Mouse (Mus musculus) mouse trophoblast stem cell (cell line): ENCODE data around the gene Ngfr.

Source experiments
- in situ Hi-C, 2 experiments: fragments of 300-500 bp; cut with MseI, MboI; formaldehyde crosslinking; loops; 2 replicates in 1 of 2; 3 replicates in 1 of 2; pipeline ENCODE4 v1.15.1; 2025

Ngfr gene

DNA sequence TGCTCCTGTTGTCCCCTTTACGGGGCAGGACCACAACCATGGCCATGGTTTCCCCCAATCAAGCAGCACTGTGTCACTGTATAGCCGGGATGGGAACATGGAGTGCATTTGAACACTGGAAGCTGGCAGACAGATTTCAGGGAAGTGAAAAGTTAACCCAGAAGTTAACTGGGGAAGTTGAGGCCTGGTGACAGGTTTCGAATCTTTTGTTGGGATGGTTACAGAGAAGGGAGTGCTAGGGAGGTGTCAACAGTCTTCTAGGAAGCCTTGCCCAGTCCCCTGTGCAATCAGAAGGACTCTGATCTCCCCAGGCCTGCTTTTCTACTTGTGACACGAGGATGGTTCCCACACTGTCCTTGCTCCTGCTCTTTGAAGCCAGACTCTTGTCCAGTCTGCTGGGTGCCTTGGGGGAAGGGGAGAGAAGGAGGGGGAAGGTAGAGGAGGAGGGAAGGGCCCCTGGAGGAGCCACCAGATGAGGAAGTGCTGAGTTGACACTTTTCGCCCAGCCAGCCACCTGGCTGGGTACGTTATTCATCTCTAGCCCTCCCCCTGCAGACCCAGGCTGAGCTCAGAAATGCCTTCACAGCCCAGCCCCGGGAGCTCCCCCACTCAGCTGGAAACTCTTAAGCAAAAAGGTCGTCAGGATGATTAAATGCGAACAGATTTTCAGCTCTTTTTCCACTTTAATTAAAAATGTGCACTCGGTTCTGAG is 8.1 kb upstream of the Ngfr start:
- in situ Hi-C loops = no loop called here

DNA sequence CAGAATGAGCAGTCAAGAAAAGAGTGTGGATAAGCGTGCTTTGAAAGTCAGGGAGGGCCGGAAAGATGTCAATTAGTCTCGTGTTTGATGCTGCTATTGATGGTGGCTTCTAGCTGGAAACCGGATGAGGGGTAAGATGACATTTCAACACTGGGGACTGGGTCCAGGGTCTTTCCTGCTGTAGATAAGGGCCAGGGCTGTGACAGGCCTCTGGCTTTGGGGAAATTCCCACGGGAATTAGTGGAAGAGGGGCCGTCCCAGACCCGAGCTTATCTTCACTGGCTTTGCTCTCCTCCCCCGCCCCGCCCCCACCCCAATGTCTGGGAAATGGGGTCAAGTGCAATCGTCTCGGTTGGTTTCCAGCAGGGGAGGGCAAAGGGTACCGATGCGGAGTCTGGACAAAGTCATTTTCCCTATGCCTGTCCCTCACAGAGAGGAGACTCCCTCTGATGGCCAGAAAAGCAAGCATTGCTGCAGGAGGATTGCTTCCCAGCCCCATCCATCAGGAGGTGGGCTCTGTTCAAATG is 7.2 kb upstream of the Ngfr start:
- in situ Hi-C loops = no loop called here

DNA sequence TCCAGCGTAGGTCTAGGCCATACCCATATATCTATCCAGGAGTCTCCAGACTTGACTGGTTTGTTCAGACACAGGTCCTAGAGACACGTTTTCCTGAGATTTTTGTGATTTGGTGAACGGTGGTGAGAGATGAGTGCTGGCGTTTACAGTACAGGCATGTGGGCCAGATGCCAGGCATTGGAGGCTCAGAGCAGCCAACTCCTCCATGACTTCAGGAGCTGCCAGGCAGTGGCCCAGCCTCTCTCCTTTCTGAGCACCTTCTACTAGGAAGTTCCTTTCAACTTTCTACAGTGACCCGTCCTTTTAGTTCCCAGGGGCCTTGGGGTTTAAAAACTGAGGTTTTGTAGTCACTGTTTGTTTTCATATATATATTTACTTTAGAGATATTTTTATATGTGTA is 6.0 kb upstream of the Ngfr start:
- in situ Hi-C loops = no loop called here

DNA sequence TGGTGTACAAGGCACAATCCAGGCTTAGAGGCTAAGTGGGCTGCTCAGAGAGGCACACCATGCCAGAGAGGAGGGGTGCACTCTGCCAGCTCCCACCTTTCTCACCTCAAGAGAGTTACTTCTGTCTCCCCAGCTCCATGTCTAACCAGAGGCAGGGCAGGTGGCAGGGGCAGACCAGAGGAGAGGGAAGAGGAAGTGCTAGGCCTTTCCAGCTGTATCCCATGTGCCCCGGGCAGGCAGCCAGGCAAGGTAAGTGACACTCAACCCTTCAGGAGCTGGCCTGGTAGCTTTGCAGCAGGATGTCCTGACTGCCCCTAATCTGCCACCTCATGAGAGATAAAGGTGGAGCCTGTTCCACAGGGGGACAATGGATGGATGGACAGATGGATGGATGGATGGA is 5.2 kb upstream of the Ngfr start:
- in situ Hi-C loops = no loop called here

DNA sequence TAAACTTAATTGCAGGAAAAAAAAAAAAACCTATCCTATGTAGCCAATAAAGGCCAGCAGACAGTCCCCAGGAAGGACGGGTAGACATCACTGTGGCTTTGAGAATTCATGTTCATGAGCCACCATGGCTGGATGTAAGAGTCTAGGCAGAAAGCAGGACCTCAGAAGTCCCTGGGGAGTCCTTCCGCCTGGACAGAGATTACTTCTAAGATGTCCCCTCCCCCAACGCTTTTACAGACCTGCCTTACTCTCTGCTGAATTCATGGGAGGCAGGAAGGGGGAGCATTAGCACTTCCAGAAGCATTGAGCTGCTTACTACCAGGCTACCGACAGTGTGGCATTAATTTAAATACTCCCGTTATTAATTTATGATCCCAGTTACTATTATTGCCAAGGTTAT is 1.7 kb upstream of the Ngfr start:
- in situ Hi-C loops = loop anchor here in 1 of 2 experiments (5.0 kb wide), 1 partner anchor 57 kb away; no protein-coding TSS in a partner anchor

DNA sequence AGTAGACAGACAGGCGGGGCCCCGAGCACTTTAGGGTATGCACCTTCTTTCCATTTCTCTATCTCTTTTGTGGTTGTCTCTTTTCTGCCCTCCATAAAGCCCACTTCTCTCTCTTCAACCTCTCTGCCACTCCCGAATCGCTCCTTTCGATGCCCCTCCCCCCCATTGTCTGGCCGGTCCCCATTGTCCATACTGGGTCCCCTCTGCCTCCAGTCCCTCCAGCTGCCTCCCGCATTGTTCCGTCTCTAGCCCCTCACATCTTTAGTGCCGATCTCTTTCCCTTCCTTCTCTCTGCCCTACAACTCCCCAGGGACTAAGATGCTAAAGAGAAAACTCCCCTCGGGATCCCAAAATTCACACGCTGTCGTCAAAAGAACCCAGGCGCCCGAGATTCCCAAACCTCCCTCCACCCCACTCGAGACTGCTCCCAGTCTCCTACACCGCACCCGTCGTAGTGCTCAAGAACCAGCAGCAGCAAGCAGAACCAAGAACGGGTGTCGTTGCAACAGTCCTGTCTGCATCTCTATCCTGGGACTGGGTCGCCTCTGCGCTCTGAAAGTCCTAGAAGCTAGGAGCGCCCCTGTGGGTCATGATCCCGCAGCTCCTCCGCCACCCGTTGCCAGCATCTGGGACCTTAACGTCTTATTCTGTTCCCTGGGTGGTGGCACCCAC is 648 bp downstream of the Ngfr start:
- in situ Hi-C loops = loop anchor here in 1 of 2 experiments (5.0 kb wide), 1 partner anchor 55 kb away; no protein-coding TSS in a partner anchor

DNA sequence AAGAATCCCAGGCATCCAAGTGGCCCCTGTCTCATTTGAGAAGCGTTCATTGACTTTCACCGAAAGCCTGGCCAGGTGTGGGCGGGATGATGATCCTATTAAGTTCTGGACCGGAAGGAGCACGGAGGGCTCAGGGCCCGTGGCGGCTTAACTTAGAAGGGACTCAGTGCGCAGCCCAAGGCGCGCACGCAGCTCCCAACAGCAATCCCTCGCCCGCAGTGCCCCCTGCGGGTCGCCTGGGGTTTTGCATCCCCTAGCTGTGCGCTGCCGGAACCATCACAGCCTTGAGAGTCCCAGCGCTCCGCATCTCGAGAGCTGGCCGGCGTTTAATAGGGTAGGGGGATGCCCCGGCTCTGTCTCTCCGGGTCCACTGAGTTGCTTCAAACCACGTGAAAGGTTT is 1.4 kb downstream of the Ngfr start:
- in situ Hi-C loops = loop anchor here in 1 of 2 experiments (5.0 kb wide), 1 partner anchor 54 kb away; no protein-coding TSS in a partner anchor

DNA sequence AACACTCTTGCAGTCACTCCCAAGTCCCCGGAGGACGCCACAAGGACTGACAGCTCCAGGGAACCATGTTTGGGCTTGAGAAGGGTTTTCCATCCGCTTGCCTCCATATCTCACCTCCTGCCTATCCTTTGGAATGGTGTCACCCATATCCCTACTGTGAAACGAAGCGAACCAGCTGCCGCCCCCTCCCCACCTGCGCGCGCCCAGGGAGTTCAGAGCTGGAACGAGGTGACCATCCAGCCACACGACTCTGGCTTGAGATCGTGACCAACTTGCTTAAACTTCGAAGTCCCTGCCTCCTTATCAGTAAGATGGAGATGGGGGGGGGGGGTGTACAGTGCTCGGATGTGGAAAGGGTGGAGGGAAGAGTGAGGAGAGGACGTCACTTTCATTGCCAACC is 1.9 kb downstream of the Ngfr start:
- in situ Hi-C loops = loop anchor here in 1 of 2 experiments (5.0 kb wide), 1 partner anchor 53 kb away; no protein-coding TSS in a partner anchor

DNA sequence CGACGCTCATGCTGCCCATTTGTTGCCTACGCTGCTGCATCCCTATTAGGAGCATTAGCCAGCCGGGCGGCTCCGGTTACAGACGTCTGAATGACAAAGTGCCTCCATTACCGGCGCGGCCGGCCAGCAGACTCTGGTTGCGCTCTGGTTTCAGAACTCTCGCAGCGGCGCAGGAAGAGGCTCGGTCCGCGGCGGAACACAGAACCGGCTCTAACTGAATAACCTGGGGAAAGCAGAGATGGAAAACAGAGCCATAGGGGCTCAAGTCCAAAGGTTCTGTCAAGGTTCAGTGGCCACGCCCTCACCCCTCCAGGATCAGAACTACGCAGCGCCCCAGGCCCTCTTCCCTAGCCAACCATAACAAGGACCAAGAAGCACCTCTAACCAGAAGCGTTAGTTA is 2.3 kb downstream of the Ngfr start:
- in situ Hi-C loops = loop anchor here in 1 of 2 experiments (5.0 kb wide), 1 partner anchor 53 kb away; no protein-coding TSS in a partner anchor

DNA sequence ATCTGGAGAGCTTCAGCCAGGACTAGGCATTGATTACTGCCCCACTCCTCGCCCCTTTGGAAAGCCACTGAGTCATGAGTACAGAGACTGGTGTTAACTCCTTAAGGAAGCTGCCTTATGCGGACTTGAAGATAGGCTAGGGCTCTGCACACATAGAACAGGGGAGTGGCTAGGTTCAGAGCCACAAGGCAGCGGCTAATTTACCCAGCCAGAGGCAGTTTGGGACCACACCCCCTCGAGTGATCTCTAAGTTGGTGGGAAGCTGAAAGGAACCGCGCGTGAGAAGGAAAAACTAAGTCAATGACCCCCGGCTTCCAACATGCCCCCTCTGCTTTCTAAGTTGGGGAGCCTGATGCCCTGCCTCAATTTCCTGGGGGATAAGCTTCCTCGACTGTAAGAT is 2.9 kb downstream of the Ngfr start:
- in situ Hi-C loops = loop anchor here (5.0 kb wide), 1 partner anchor 52 kb away; no protein-coding TSS in a partner anchor

DNA sequence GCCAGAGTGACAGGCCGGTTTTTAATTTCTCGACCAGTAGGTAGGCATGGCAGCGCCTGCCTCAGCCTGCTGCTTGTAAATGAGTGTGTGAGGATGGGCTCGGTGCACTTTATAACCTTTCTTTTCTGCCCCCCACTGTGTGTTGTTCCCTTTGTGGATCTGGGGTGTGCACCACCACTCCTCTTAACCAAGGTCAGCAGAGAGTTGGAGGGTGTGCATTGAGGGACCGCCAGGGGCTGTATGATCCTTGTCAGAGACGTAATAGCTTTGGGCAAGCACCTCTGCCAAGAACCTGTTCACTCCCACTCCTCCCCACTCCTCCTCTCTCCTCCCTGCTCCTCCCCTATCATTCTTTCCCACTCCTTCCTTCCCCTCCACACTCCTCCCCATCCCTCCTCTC is 4.1 kb downstream of the Ngfr start:
- in situ Hi-C loops = loop anchor here in 1 of 2 experiments (5.0 kb wide), 1 partner anchor 51 kb away; no protein-coding TSS in a partner anchor

DNA sequence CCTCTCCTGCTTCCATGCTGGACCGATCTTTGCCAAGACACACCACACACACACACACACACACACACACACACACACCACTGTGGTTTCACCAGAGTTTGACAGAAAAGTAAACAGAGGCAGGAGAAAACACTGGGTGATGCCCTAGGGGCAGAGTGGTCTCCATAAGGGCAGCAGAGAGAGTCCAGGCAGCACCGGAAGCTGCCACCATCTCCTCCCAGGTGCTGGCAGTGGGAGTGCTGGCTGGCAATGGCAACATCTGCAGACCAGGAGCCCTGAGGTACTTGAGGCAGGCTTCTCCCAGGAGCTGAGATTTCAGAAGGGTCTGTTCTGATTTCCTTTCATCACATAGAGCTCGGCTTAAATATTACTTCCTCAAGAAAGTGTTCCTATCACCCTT is 5.3 kb downstream of the Ngfr start:
- in situ Hi-C loops = loop anchor here in 1 of 2 experiments (5.0 kb wide), 1 partner anchor 50 kb away; no protein-coding TSS in a partner anchor

DNA sequence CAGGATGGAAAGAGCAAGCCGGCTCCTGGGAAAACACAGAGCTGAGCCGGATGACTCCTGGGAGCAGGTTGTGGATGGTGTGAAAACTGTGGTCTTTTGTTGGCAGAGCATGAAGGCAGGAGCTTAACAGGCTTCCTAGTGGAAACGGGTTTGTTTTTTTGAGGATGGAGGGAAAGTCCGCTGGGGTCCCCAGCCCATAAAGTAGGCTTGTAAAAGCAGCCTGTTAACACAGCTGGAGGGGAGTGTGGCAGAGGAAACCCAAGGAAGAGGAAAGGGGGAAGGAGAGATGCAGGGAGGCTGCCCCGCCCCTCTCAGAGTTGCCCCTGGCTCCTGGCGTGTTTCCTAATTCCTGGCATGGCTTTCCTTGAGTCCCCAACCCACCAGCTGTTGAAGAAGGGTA is 8.1 kb downstream of the Ngfr start:
- in situ Hi-C loops = no loop called here

DNA sequence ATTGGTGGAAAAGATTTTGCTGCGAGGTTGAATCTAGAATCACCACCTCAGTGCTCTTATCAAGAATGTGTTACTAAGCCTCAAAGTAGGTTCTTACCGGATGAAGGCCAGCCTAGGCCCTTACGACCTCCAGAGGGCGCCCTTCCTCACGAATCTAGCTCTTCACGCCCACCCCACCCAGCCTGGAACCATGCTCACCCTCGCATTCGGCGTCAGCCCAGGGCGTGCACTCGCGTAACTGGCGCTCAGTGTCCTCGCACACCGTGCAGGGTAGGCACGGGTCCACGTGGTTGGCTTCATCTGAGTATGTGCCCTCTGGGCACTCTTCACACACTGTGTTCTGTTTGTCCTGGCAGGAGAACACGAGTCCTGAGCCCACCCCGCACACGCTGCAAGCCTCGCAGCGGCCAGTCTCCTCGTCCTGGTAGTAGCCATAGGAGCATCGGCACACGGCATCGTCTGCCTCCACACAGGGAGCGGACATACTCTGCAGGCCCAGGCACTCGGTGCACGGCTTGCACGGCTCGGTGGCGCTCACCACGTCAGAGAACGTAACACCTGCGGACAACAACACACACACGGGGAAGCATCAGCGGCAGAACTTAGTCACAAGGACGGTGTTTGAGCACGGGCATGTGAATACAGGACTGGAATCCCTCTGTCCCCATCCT is 9.6 kb downstream of the Ngfr start:
- in situ Hi-C loops = no loop called here

DNA sequence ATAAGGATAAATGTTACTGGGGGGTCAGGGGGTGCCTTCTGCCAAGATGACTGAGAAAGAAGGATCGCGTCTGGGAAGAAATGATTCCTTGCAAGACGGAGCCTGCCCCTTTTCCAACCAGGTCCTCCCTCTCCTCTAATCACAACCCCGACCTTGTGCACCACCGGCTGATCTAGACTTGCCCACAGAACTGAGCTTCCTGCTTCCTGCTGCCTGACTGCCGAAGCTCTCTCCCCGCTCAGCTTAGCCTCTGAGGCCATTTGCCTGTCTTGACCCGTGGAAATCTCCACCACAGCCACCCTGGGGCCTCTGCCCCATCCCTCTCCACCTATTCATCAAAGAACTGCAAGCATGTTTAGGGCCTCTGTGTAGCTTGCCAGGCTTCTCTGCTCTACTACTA is 11.2 kb downstream of the Ngfr start:
- in situ Hi-C loops = no loop called here

DNA sequence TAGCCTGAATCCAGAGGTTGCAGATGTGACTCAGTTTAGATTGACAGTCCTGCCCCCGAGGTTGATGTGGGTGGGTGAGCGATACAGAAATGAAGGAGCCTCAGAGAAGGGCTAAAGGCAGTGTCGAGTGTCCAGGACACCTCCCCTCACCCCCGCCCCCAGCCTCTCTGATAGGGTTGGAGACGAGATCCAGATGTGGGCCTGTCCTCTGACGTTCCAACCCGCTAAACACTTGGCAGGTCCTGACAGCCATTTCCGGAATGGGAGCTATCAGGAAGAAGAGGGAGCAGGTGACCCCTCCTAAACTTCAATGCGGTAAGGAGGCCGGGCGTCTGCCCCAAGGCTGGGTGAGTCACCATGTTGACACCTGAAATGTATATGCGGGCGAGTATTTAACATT is 11.7 kb downstream of the Ngfr start:
- in situ Hi-C loops = no loop called here

DNA sequence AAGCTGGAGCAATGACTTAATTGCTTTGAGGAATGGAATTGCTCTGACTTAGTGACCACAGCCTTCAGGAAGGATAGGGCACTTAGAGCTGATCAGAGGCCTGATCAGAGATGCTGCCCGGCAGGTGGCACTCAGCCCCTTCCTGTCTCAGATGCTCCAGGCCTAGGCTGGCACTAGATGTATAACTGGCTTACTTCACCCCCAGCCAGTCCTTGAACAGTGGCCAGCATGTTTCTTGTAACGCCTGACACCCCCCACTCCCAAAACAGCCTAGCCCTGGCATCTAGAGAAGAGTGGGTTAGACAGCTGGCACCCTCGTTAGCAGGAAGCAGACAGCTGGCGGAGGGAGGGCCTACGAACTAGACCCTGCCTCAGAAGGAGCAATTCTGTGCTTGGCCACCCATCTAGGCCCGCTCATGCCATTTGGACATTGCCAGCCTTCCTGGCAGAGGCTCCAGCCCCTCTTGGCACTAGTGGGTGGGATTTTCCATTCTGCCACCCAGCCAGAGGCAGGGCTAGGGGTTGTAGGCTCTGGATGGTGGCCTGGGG is 12.7 kb downstream of the Ngfr start:
- in situ Hi-C loops = no loop called here

DNA sequence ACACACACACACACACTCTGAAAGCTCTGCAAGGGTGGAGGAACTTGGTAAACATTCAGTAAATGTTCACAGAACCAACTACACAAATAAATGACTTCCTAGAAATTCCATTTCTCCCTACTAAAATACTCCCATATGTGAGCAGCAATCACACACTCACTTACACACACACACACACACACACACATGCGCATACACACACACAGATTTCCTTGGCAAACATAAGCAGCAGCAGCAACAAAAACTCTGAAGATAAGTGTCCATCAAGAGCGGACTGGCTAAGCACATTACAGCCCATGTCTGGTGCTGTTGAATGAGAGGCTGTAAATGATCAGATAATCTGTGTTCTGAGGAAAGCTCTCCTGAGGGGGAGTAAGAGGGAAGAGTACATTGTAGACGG is 15.3 kb downstream of the Ngfr start:
- in situ Hi-C loops = no loop called here

DNA sequence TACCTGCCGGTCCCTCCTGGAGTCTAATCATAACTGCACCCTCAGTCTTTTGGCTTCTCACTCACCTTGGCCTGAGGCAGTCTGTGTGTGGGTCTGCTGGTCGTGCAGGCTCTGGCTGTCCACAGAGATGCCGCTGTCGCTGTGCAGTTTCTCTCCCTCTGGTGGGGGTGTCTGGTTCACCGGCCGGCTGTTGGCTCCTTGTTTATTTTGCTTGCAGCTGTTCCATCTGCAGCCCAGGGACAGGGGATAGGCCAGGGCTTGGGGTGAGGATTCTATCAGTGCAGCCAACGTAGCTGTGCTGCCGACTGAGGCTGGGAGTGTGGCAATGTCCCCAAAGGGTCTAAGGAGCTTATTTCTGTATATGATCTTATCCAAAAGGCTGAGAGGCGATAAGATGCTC is 15.8 kb downstream of the Ngfr start:
- in situ Hi-C loops = no loop called here

DNA sequence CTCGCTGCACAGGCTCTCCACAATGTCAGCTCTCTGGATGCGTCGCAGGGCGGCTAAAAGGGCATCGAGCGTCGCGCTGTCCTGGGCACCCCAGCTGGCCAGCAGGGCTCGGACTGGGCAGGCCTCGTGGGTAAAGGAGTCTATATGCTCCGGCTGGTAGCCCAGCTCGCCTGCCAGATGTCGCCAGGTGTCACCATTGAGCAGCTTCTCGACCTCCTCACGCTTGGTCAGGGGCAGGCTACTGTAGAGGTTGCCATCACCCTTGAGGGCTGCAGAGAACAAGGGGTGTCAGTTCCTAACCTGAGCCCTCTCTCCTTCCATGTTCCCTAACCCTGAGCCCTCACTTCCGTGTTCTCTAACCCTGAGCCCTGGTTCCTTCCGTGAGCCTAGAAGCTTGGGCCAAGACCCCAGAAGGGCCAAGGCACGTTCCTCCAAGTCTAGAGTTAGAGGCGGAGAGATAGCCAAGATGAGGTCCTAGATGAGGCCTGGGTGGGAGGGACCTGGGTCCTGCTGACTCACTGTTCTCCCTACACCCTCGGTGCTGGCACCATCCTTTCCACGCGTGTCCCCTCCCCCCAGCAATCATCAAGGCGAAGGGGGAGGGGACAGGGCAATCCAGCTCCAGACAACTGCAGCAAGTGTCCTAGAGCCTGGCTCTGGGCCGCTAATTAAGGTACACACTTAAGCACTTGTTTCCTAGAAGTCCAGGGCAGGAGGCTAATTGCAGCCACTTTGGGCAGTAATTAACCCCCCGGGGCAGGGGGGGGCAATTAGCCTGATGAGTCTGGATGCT is 16.5 kb downstream of the Ngfr start:
- in situ Hi-C loops = no loop called here

DNA sequence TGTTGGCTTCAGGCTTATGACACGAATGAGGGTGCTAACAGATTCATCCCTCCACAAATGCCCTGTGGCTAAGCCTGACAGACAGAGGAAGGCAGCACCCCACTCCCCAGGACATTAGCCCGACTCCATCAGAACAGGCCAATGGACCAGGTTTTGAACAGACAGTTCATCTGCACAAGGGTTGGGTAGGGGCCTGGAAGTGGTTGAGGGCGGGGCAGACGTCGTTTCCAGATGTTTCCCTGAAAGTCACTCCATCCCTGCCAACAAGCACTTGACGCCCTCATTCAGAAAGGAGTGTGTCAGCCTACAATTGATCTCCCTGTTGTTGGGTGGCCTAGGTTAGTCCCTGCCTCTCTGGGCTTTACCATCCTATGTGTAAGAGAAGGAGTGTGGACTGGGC is 17.6 kb downstream of the Ngfr start:
- in situ Hi-C loops = no loop called here
